Mouse (Mus musculus): ENCODE results near the gene D11Wsu47e.

- TF ChIP-seq ZNF384 (IDR thresholded peaks at IDR 0.05; ENCODE audit: low read depth, low read length) (no peak), MAFK (IDR thresholded peaks at IDR 0.05; ENCODE audit: insufficient read depth, low read depth, low read length) (no peak)
Measured at GRCm38 (mm10) chr11:113690506-113690905, 6.3 kb downstream of the D11Wsu47e start.

Measured in ES-E14 (cell line).